Mouse (Mus musculus) cortical plate, adult 2 months (tissue): ENCODE data around the gene Sertad3.

Experiments
- CTCF ChIP-seq: fragments of 200-500 bp; IDR thresholded peaks from 2 replicates; pipeline ENCODE4 v1.5.1; 2011; ENCODE audit warnings: mild to moderate bottlenecking, control low read depth, low read length; ENCODE audit not compliant: insufficient read depth; ENCODE audit errors: extremely low read depth
- POLR2A ChIP-seq: fragments of 200-500 bp; IDR thresholded peaks from 2 replicates; pipeline ENCODE4 v1.6.1; 2011; ENCODE audit warnings: mild to moderate bottlenecking, low read length, control low read depth; ENCODE audit not compliant: insufficient read depth; ENCODE audit errors: extremely low read depth

GRCm38 (mm10) chr7:27427387-27427786 is 46.2 kb upstream of the Sertad3 start:
- TF ChIP-seq CTCF, result no peak
- TF ChIP-seq POLR2A, result no peak
